Mouse (Mus musculus) spleen, postnatal 4 days (tissue): ENCODE results near the gene Gm17535.
"Not testable (repeated sequence)": the region's sequence is repeated elsewhere in the genome, so short reads cannot be mapped to it uniquely, and the experiment has no call there.

Experiments used
- DNase-seq, 2 experiments: peaks; one replicate each; pipeline ENCODE4 v3.0.0; 2022; ENCODE audit warnings: low spot score in 2 of 2

Gene Gm17535

DNA sequence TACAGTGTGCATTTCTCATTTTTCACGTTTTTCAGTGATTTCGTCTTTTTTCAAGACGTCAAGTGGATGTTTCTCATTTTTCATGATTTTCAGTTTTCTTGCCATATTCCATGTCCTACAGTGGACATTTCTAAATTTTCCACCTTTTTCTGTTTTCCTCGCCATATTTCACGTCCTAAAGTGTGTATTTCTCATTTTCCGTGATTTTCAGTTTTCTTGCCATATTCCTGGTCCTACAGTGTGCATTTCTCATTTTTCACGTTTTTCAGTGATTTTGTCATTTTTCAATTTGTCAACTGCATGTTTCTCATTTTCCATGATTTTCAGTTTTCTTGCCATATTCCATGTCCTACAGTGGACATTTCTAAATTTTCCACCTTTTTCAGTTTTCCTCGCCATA, at the start of gene Gm17535:
TSS of gene Gm17535 (plus strand) at position 301 of the 400 bp plus-strand sequence.
- not testable (repeated sequence) for DNase-seq

DNA sequence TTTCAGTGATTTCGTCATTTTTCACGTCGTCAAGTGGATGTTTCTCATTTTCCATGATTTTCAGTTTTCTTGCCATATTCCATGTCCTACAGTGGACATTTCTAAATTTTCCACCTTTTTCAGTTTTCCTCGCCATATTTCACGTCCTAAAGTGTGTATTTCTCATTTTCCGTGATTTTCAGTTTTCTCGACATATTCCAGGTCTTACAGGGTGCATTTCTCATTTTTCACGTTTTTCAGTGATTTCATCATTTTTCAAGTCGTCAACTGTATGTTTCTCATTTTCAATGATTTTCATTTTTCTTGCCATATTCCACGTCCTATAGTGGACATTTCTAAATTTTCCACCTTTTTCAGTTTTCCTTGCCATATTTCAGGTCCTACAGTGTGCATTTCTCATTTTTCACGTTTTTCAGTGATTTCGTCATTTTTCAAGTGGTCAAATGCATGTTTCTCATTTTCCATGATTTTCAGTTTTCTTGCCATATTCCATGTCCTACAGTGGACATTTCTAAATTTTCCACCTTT, 33.9 kb upstream of the Gm17535 start, which contains the start of gene Gm10722:
TSS of gene Gm10722 (plus strand) at position 478 of the 528 bp plus-strand sequence.
- DNase-seq = peak; percentile 38 to 64

GRCm38 (mm10) chr9:3001006-3001405, 33.4 kb upstream of the Gm17535 start:
- DNase-seq = peak; percentile 75 to 84

DNA sequence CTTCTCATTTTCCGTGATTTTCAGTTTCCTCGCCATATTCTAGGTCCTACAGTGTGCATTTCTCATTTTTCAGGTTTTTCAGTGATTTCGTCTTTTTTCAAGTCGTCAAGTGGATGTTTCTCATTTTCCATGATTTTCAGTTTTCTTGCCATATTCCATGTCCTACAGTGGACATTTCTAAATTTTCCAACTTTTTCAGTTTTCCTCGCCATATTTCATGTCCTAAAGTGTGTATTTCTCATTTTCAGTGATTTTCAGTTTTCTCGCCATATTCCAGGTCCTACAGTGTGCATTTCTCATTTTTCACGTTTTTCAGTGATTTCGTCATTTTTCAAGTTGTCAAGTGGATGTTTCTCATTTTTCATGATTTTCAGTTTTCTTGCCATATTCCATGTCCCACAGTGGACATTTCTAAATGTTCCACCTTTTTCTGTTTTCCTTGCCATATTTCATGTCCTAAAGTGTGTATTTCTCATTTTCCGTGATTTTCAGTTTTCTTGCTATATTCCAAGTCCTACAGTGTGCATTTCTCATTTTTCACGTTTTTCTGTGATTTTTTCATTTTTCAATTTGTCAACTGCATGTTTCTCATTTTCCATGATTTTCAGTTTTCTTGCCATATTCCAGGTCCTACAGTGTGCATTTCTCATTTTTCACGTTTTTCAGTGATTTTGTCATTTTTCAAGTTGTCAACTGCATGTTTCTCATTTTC, 32.3 kb upstream of the Gm17535 start:
- DNase-seq = peak; percentile 100

DNA sequence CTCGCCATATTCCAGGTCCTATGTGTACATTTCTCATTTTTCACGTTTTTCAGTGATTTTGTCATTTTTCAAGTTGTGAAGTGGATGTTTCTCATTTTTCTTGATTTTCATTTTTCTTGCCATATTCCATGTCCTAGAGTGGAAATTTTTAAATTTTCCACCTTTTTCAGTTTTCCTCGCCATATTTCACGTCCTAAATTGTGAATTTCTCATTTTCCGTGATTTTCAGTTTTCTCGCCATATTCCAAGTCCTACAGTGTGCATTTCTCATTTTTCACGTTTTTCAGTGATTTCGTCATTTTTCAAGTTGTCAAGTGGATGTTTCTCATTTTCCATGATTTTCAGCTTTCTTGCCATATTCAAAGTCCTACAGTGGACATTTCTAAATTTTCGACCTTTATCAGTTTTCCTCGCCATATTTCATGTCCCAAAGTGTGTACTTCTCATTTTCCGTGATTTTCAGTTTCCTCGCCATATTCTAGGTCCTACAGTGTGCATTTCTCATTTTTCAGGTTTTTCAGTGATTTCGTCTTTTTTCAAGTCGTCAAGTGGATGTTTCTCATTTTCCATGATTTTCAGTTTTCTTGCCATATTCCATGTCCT, 31.5 kb upstream of the Gm17535 start, which contains the start of gene Gm11168:
TSS of gene Gm11168 (plus strand) at position 553 of the 603 bp plus-strand sequence.
- peak; percentile 68 to 72 for DNase-seq

DNA sequence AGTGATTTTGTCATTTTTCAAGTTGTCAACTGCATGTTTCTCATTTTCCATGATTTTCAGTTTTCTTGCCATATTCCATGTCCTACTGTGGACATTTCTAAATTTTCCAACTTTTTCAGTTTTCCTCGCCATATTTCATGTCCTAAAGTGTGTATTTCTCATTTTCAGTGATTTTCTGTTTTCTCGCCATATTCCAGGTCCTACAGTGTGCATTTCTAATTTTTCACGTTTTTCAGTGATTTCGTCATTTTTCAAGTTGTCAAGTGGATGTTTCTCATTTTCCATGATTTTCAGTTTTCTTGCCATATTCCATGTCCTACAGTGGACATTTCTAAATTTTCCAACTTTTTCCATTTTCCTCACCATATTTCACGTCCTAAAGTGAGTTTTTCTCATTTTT, 28.2 kb upstream of the Gm17535 start:
- DNase-seq = not testable (repeated sequence)

- peak; percentile 89 to 98 for DNase-seq
Observed at GRCm38 (mm10) chr9:3006636-3007035, 27.8 kb upstream of the Gm17535 start.

GRCm38 (mm10) chr9:3007272-3007671, 27.1 kb upstream of the Gm17535 start:
- DNase-seq = peak in 1 of 2 experiments; percentile 30

GRCm38 (mm10) chr9:3009331-3009730, 25.1 kb upstream of the Gm17535 start:
- not testable (repeated sequence) for DNase-seq

- not testable (repeated sequence) for DNase-seq
Observed at GRCm38 (mm10) chr9:3012054-3012621, 22.3 kb upstream of the Gm17535 start.

GRCm38 (mm10) chr9:3012733-3013279, 21.6 kb upstream of the Gm17535 start, which contains the start of gene Gm10721:
Gene Gm10721, plus strand, starts transcription at chr9:3013140.
- not testable (repeated sequence) for DNase-seq

- DNase-seq = not testable (repeated sequence)
Observed at GRCm38 (mm10) chr9:3015354-3015753, 19.0 kb upstream of the Gm17535 start, which contains the start of gene Gm10720. Gene Gm10720, plus strand, starts transcription at chr9:3015654.

- peak; percentile 67 to 68 for DNase-seq
Observed at GRCm38 (mm10) chr9:3015896-3016295, 18.5 kb upstream of the Gm17535 start.

- not testable (repeated sequence) for DNase-seq
Observed at GRCm38 (mm10) chr9:3017108-3017507, 17.3 kb upstream of the Gm17535 start, which contains the start of gene Gm10719. Gene Gm10719, plus strand, starts transcription at chr9:3017408.

DNA sequence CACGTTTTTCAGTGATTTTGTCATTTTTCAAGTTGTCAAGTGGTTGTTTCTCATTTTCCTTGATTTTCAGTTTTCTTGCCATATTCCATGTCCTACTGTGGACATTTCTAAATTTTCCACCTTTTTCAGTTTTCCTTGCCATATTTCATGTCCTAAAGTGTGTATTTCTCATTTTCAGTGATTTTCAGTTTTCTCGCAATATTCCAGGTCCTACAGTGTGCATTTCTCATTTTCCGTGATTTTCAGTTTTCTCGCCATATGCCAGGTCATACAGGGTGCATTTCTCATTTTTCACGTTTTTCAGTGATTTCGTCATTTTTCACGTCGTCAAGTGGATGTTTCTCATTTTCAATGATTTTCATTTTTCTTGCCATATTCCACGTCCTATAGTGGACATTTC, 15.5 kb upstream of the Gm17535 start:
- peak; percentile 96 to 100 for DNase-seq

DNA sequence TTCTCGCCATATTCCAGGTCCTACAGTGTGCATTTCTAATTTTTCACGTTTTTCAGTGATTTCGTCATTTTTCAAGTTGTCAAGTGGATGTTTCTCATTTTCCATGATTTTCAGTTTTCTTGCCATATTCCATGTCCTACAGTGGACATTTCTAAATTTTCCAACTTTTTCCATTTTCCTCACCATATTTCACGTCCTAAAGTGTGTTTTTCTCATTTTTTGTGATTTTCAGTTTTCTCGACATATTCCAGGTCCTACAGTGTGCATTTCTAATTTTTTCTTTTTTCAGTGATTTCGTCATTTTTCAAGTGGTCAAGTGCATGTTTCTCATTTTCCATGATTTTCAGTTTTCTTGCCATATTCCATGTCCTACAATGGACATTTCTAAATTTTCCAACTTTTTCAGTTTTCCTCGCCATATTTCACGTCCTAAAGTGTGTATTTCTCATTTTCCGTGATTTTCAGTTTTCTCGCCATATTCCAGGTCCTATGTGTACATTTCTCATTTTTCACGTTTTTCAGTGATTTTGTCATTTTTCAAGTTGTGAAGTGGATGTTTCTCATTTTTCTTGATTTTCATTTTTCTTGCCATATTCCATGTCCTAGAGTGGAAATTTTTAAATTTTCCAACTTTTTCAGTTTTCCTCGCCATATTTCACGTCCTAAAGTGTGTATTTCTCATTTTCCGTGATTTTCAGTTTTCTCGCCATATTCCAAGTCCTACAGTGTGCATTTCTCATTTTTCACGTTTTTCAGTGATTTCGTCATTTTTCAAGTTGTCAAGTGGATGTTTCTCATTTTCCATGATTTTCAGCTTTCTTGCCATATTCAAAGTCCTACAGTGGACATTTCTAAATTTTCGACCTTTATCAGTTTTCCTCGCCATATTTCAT, 14.3 kb upstream of the Gm17535 start:
- DNase-seq = peak; percentile 96 to 99

DNA sequence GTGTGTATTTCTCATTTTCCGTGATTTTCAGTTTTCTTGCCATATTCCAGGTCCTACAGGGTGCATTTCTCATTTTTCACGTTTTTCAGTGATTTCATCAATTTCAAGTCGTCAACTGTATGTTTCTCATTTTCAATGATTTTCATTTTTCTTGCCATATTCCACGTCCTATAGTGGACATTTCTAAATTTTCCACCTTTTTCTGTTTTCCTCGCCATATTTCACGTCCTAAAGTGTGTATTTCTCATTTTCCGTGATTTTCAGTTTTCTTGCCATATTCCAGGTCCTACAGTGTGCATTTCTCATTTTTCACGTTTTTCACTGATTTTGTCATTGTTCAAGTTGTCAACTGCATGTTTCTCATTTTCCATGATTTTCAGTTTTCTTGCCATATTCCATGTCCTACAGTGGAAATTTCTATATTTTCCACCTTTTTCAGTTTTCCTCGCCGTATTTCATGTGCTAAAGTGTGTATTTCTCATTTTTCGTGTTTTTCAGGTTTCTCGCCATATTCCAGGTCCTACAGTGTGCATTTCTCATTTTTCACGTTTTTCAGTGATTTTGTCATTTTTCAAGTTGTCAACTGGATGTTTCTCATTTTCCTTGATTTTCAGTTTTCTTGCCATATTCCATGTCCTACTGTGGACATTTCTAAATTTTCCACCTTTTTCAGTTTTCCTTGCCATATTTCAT, 11.9 kb upstream of the Gm17535 start:
- peak; percentile 88 to 95 for DNase-seq

DNA sequence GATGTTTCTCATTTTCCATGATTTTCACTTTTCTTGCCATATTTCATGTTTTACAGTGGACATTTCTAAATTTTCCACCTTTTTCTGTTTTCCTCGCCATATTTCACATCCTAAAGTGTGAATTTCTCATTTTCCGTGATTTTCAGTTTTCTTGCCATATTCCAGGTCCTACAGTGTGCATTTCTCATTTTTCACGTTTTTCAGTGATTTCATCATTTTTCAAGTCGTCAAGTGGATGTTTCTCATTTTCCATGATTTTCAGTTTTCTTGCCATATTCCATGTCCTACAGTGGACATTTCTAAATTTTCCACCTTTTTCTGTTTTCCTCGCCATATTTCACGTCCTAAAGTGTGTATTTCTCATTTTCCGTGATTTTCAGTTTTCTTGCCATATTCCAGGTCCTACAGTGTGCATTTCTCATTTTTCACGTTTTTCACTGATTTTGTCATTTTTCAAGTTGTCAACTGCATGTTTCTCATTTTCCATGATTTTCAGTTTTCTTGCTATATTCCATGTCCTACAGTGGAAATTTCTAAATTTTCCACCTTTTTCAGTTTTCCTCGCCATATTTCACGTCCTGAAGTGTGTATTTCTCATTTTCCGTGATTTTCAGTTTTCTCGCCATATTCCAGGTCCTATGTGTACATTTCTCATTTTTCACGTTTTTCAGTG, 11.0 kb upstream of the Gm17535 start, which contains the start of gene Gm10718:
TSS of gene Gm10718 (plus strand) at position 236 of the 673 bp plus-strand sequence.
- DNase-seq = peak; percentile 77 to 82

DNA sequence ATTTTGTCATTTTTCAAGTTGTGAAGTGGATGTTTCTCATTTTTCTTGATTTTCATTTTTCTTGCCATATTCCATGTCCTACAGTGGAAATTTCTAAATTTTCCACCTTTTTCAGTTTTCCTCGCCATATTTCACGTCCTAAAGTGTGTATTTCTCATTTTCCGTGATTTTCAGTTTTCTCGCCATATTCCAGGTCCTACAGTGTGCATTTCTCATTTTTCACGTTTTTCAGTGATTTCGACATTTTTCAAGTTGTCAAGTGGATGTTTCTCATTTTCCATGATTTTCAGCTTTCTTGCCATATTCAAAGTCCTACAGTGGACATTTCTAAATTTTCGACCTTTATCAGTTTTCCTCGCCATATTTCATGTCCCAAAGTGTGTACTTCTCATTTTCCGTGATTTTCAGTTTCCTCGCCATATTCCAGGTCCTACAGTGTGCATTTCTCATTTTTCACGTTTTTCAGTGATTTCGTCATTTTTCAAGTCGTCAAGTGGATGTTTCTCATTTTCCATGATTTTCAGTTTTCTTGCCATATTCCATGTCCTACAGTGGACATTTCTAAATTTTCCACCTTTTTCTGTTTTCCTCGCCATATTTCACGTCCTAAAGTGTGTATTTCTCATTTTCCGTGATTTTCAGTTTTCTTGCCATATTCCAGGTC, 10.3 kb upstream of the Gm17535 start:
- peak; percentile 92 to 98 for DNase-seq
